Mouse (Mus musculus): ENCODE measurements around the gene Tle2. TPM values are rescaled to one million over a fixed set of nuclear protein-coding genes. Genes with fewer than 3 reads are reported as not detected.

Gene Tle2
- polyA plus RNA-seq, 1 experiment from 2014 or later = 17.8 TPM

- 3% methylated on average over 16 of the region's 16 CpGs for WGBS
- H3K27me3 ChIP-seq (replicated peaks; ENCODE audit: control insufficient read depth, insufficient read depth, low read length) = 0 out of 2 replicates have a peak, but pooled peaks cover under 1% of the 10 kb centered on the region
- no peak overlapping the region for H3K9ac ChIP-seq (ENCODE audit: low read length)
- H3K4me2 ChIP-seq (ENCODE audit: low read length) = peak overlapping the region; percentile 28
- ATAC-seq (replicated peaks; ENCODE audit: low FRiP score, low TSS enrichment, low read depth) (0 out of 2 replicates have a peak, but pooled peaks have one; percentile 13), DNase-seq (ENCODE audit: low spot score) (peak; percentile 79)
- H3K27ac ChIP-seq (ENCODE audit: low read depth) = peak overlapping the region; percentile 52
- peaks cover 28% of the 10 kb centered on the region for H3K36me3 ChIP-seq (ENCODE audit: control insufficient read depth, insufficient read depth, low read length)
- H3K4me1 ChIP-seq (replicated peaks; ENCODE audit: control insufficient read depth, insufficient read depth, low read length) = peaks cover 56% of the 10 kb centered on the region
- H3K4me3 ChIP-seq (ENCODE audit: low read depth, low read length) = 0 out of 2 replicates have a peak overlapping the region, but pooled peaks have one; percentile 15
- no peaks in the 10 kb centered on the region for H3K9me3 ChIP-seq (ENCODE audit: control insufficient read depth, low read length)
Observed at GRCm38 (mm10) chr10:81568381-81569191, 5.8 kb upstream of the Tle2 start.

- H3K4me1 ChIP-seq (replicated peaks; ENCODE audit: control insufficient read depth, insufficient read depth, low read length) = peaks cover 49% of the 10 kb centered on the region
- DNase-seq (ENCODE audit: low spot score) (peak; percentile 62), ATAC-seq (replicated peaks; ENCODE audit: low FRiP score, low TSS enrichment, low read depth) (no peak)
- no peaks in the 10 kb centered on the region for H3K9me3 ChIP-seq (ENCODE audit: control insufficient read depth, low read length)
- H3K36me3 ChIP-seq (ENCODE audit: control insufficient read depth, insufficient read depth, low read length) = peaks cover 23% of the 10 kb centered on the region
- no peak overlapping the region; the same call in 1 of the 2 replicates for H3K4me2 ChIP-seq (ENCODE audit: low read length)
- H3K9ac ChIP-seq (ENCODE audit: low read length) = no peak overlapping the region
- H3K27me3 ChIP-seq (replicated peaks; ENCODE audit: control insufficient read depth, insufficient read depth, low read length) = 0 out of 2 replicates have a peak, but pooled peaks cover 3% of the 10 kb centered on the region
- 65% methylated on average over 9 of the region's 9 CpGs for WGBS
- no peak overlapping the region for H3K4me3 ChIP-seq (ENCODE audit: low read depth, low read length)
- peak overlapping the region; percentile 86 for H3K27ac ChIP-seq (ENCODE audit: low read depth)
Observed at GRCm38 (mm10) chr10:81569507-81570237, 4.7 kb upstream of the Tle2 start.

- Histone ChIP-seq H3K27ac (ENCODE audit: low read depth) (peak overlapping the region; percentile 86), H3K4me1 (replicated peaks; ENCODE audit: control insufficient read depth, insufficient read depth, low read length) (peaks cover 50% of the 10 kb centered on the region), H3K36me3 (ENCODE audit: control insufficient read depth, insufficient read depth, low read length) (peaks cover 17% of the 10 kb centered on the region), H3K4me3 (ENCODE audit: low read depth, low read length) (peak overlapping the region; percentile 48), H3K4me2 (ENCODE audit: low read length) (peak overlapping the region; percentile 80), H3K9me3 (ENCODE audit: control insufficient read depth, low read length) (no peaks in the 10 kb centered on the region), H3K27me3 (replicated peaks; ENCODE audit: control insufficient read depth, insufficient read depth, low read length) (0 out of 2 replicates have a peak, but pooled peaks cover 3% of the 10 kb centered on the region), H3K9ac (ENCODE audit: low read length) (peak overlapping the region; percentile 18; the same call in 1 of the 2 replicates)
- peak; percentile 65 for DNase-seq (ENCODE audit: low spot score)
- ATAC-seq (replicated peaks; ENCODE audit: low FRiP score, low TSS enrichment, low read depth) = no peak
- 3% methylated on average over 8 of the region's 11 CpGs for WGBS
Observed at GRCm38 (mm10) chr10:81570238-81570800, 4.0 kb upstream of the Tle2 start.

GRCm38 (mm10) chr10:81570831-81571500, 3.4 kb upstream of the Tle2 start:
- Histone ChIP-seq H3K27ac (ENCODE audit: low read depth) (peak overlapping the region; percentile 86), H3K27me3 (replicated peaks; ENCODE audit: control insufficient read depth, insufficient read depth, low read length) (peaks cover 5% of the 10 kb centered on the region; the same call in 1 of the 2 replicates), H3K4me2 (ENCODE audit: low read length) (peak overlapping the region; percentile 80), H3K9ac (ENCODE audit: low read length) (peak overlapping the region; percentile 36; the same call in 1 of the 2 replicates), H3K4me3 (ENCODE audit: low read depth, low read length) (peak overlapping the region; percentile 48), H3K4me1 (replicated peaks; ENCODE audit: control insufficient read depth, insufficient read depth, low read length) (peaks cover 56% of the 10 kb centered on the region), H3K9me3 (ENCODE audit: control insufficient read depth, low read length) (no peaks in the 10 kb centered on the region), H3K36me3 (ENCODE audit: control insufficient read depth, insufficient read depth, low read length) (peaks cover 10% of the 10 kb centered on the region)
- ATAC-seq (replicated peaks; ENCODE audit: low FRiP score, low TSS enrichment, low read depth) (peak; percentile 50), DNase-seq (ENCODE audit: low spot score) (peak; percentile 97)
- WGBS = under 1% methylated on average over 30 of the region's 34 CpGs

GRCm38 (mm10) chr10:81571501-81571876, 2.9 kb upstream of the Tle2 start:
- no peaks in the 10 kb centered on the region for H3K9me3 ChIP-seq (ENCODE audit: control insufficient read depth, low read length)
- peaks cover 58% of the 10 kb centered on the region for H3K4me1 ChIP-seq (replicated peaks; ENCODE audit: control insufficient read depth, insufficient read depth, low read length)
- H3K4me3 ChIP-seq (ENCODE audit: low read depth, low read length) = peak overlapping the region; percentile 48
- peaks cover 10% of the 10 kb centered on the region for H3K27me3 ChIP-seq (replicated peaks; ENCODE audit: control insufficient read depth, insufficient read depth, low read length)
- peaks cover 5% of the 10 kb centered on the region for H3K36me3 ChIP-seq (ENCODE audit: control insufficient read depth, insufficient read depth, low read length)
- peak overlapping the region; percentile 80 for H3K4me2 ChIP-seq (ENCODE audit: low read length)
- DNase-seq (ENCODE audit: low spot score) = peak; percentile 95
- H3K27ac ChIP-seq (ENCODE audit: low read depth) = peak overlapping the region; percentile 86
- peak overlapping the region; percentile 36; the same call in 1 of the 2 replicates for H3K9ac ChIP-seq (ENCODE audit: low read length)
- under 1% methylated on average over 18 of the region's 18 CpGs for WGBS
- peak; percentile 88 for ATAC-seq (replicated peaks; ENCODE audit: low FRiP score, low TSS enrichment, low read depth)

- Histone ChIP-seq H3K27me3 (replicated peaks; ENCODE audit: control insufficient read depth, insufficient read depth, low read length) (peaks cover 13% of the 10 kb centered on the region), H3K27ac (ENCODE audit: low read depth) (peak overlapping the region; percentile 64), H3K9ac (ENCODE audit: low read length) (0 out of 2 replicates have a peak overlapping the region, but pooled peaks have one; percentile 17), H3K9me3 (ENCODE audit: control insufficient read depth, low read length) (no peaks in the 10 kb centered on the region), H3K36me3 (ENCODE audit: control insufficient read depth, insufficient read depth, low read length) (no peaks in the 10 kb centered on the region), H3K4me3 (ENCODE audit: low read depth, low read length) (peak overlapping the region; percentile 48), H3K4me1 (replicated peaks; ENCODE audit: control insufficient read depth, insufficient read depth, low read length) (peaks cover 58% of the 10 kb centered on the region), H3K4me2 (ENCODE audit: low read length) (peak overlapping the region; percentile 80)
- 9% methylated on average over 9 of the region's 9 CpGs for WGBS
- DNase-seq (ENCODE audit: low spot score) (no peak), ATAC-seq (replicated peaks; ENCODE audit: low FRiP score, low TSS enrichment, low read depth) (no peak)
Observed at GRCm38 (mm10) chr10:81572133-81572671, 2.2 kb upstream of the Tle2 start.

- no peak overlapping the region for H3K9ac ChIP-seq (ENCODE audit: low read length)
- 7% methylated on average over 9 of the region's 9 CpGs for WGBS
- peaks cover 13% of the 10 kb centered on the region for H3K27me3 ChIP-seq (replicated peaks; ENCODE audit: control insufficient read depth, insufficient read depth, low read length)
- no peak overlapping the region for H3K27ac ChIP-seq (ENCODE audit: low read depth)
- ATAC-seq (replicated peaks; ENCODE audit: low FRiP score, low TSS enrichment, low read depth) (no peak), DNase-seq (ENCODE audit: low spot score) (no peak)
- H3K4me3 ChIP-seq (ENCODE audit: low read depth, low read length) = no peak overlapping the region
- no peaks in the 10 kb centered on the region for H3K36me3 ChIP-seq (ENCODE audit: control insufficient read depth, insufficient read depth, low read length)
- peak overlapping the region; percentile 80; the same call in 1 of the 2 replicates for H3K4me2 ChIP-seq (ENCODE audit: low read length)
- H3K4me1 ChIP-seq (replicated peaks; ENCODE audit: control insufficient read depth, insufficient read depth, low read length) = peaks cover 53% of the 10 kb centered on the region
- no peaks in the 10 kb centered on the region for H3K9me3 ChIP-seq (ENCODE audit: control insufficient read depth, low read length)
Observed at GRCm38 (mm10) chr10:81572975-81573374, 1.4 kb upstream of the Tle2 start.
